Mouse (Mus musculus) lung, postnatal 25 days (tissue): Measurements from ENCODE around the gene Zbtb7b.
"Not testable (repeated sequence)": the region's sequence is repeated elsewhere in the genome, so short reads cannot be mapped to it uniquely, and the experiment has no call there.

ENCODE experiments used
- DNase-seq: peaks from one replicate; pipeline ENCODE4 v3.0.0; 2022; ENCODE audit warnings: low spot score

The Zbtb7b gene

GRCm38 (mm10) chr3:89394006-89394893 is at the start of gene Zbtb7b:
TSS of gene Zbtb7b (minus strand) at chr3:89394776.
- DNase-seq = peak; percentile 88

- no peak for DNase-seq
Measured at GRCm38 (mm10) chr3:89440691-89441090, 46.1 kb upstream of the Zbtb7b start.

- DNase-seq = peak; percentile 75
Measured at GRCm38 (mm10) chr3:89437269-89437668, 42.7 kb upstream of the Zbtb7b start.

GRCm38 (mm10) chr3:89436176-89437113 is 41.9 kb upstream of the Zbtb7b start, which contains the start of gene Pbxip1:
TSS of gene Pbxip1 (plus strand) at chr3:89436706.
- DNase-seq = peak; percentile 88

GRCm38 (mm10) chr3:89435041-89435440 is 40.5 kb upstream of the Zbtb7b start:
- no peak for DNase-seq

- no peak for DNase-seq
Measured at GRCm38 (mm10) chr3:89434532-89434931, 40.0 kb upstream of the Zbtb7b start.

GRCm38 (mm10) chr3:89432606-89433005 is 38.0 kb upstream of the Zbtb7b start:
- DNase-seq = no peak

- peak; percentile 98 for DNase-seq
Measured at GRCm38 (mm10) chr3:89430171-89431159, 35.9 kb upstream of the Zbtb7b start, which contains the start of gene Pygo2. TSS of gene Pygo2 (plus strand) at chr3:89430214.

- DNase-seq = not testable (repeated sequence)
Measured at GRCm38 (mm10) chr3:89429021-89429420, 34.4 kb upstream of the Zbtb7b start.

GRCm38 (mm10) chr3:89425876-89426275 is 31.3 kb upstream of the Zbtb7b start:
- DNase-seq = no peak

- no peak for DNase-seq
Measured at GRCm38 (mm10) chr3:89425141-89425525, 30.6 kb upstream of the Zbtb7b start.

GRCm38 (mm10) chr3:89424416-89425140 is 30.0 kb upstream of the Zbtb7b start:
- DNase-seq = no peak

GRCm38 (mm10) chr3:89422556-89423205 is 28.1 kb upstream of the Zbtb7b start:
- DNase-seq = no peak

GRCm38 (mm10) chr3:89421810-89422473 is 27.4 kb upstream of the Zbtb7b start:
- no peak for DNase-seq

- DNase-seq = peak; percentile 92
Measured at GRCm38 (mm10) chr3:89421002-89421774, 26.6 kb upstream of the Zbtb7b start.

GRCm38 (mm10) chr3:89420421-89420820 is 25.8 kb upstream of the Zbtb7b start:
- no peak for DNase-seq

- DNase-seq = no peak
Measured at GRCm38 (mm10) chr3:89419981-89420380, 25.4 kb upstream of the Zbtb7b start.

GRCm38 (mm10) chr3:89419571-89419970 is 25.0 kb upstream of the Zbtb7b start:
- peak; percentile 82 for DNase-seq

GRCm38 (mm10) chr3:89418861-89419250 is 24.3 kb upstream of the Zbtb7b start:
- peak; percentile 85 for DNase-seq
